8 mouse cellular contexts compared by ENCODE assay signal in the genomic region with DNA sequence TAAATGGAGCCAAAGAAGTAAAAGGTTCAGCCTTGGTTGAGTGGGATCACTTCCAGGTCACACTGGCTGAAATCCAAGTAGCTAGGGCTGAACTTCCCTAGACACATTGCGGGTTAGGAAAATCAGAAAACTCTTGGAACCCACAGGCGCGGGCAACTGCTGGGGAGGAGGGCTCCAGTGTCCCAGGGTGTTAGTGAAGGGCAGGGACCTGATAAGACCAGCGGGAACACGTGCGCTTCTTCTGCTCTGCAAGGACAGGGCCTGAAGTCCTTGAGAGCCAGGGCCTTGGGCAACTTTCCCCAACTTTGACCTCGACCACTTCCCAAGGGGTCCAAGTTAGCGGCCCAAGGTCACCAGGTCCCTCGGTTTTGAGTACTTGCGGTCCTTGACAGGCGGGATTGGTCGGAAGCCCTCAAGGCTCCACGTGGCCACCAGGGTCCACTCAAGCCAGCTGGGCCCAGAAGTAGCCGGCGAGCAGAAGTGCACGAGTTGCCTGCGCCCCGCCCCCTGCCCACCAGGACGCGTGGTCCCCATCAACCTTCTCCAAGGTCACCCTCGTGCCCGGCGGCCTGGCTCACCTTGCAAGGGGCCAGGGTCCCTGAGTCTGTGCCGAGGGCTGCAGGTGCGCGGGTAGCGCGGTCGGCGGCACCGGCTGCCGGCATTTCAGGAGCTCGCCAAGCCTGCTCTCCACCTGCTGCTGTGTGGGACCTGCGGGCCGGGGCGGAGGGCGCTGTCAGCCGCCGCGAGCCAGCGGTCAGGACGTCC. TPM values are rescaled to one million over a fixed set of nuclear protein-coding genes. Genes with fewer than 3 reads are reported as not detected.
DNase-seq lines count a peak whose midpoint lies in the region; ATAC-seq and TF ChIP-seq lines count a peak whose summit lies in the region.

No protein-coding gene starts in this region.

- intact Hi-C loops in heart, postnatal 36 days (cut with DNase I), result loop anchor here (2.0 kb wide), 1 partner anchor 23 kb away; a partner anchor contains a TSS
- intact Hi-C loops in left cerebral cortex, postnatal 14 days (cut with DNase I), result no loop called here

- no peaks in the 10 kb centered on the region for H3K27me3 ChIP-seq in forebrain, embryonic 10.5 days (ENCODE audit: poor library complexity, severe bottlenecking)
- H3K27me3 ChIP-seq in limb, embryonic 11.5 days (ENCODE audit: control insufficient read depth, insufficient read depth, low read length), result no peaks in the 10 kb centered on the region
- no peaks in the 10 kb centered on the region for H3K27me3 ChIP-seq in midbrain, embryonic 10.5 days (ENCODE audit: low read depth, poor library complexity, severe bottlenecking)
- H3K27me3 ChIP-seq in testis, adult 2 months (ENCODE audit: control insufficient read depth, insufficient read depth, low read length), result no peaks in the 10 kb centered on the region

- no peak overlapping the region for H3K27ac ChIP-seq in ES-E14 (ENCODE audit: insufficient read depth, low read depth, low read length, poor library complexity, severe bottlenecking)
- peak overlapping the region; percentile 82 for H3K27ac ChIP-seq in forebrain, embryonic 10.5 days
- H3K27ac ChIP-seq in limb, embryonic 11.5 days (replicated peaks; ENCODE audit: low read depth, low read length), result no peak overlapping the region
- peak overlapping the region; percentile 80 for H3K27ac ChIP-seq in midbrain, embryonic 10.5 days (replicated peaks)
- H3K27ac ChIP-seq in testis, adult 2 months (ENCODE audit: control insufficient read depth, insufficient read depth, low read depth, low read length), result peak overlapping the region; percentile 73

- H3K4me1 ChIP-seq in ES-E14 (ENCODE audit: control insufficient read depth in 2 of 2, insufficient read depth in 2 of 2, low read length in 2 of 2, poor library complexity in 1 of 2), result peaks cover 4 to 10% of the 10 kb centered on the region in 2 experiments; a peak in 2 of 4 replicates
- H3K4me1 ChIP-seq in forebrain, embryonic 10.5 days, result peaks cover 41% of the 10 kb centered on the region
- peaks cover 6% of the 10 kb centered on the region for H3K4me1 ChIP-seq in limb, embryonic 11.5 days (ENCODE audit: control insufficient read depth, insufficient read depth, low read length)
- H3K4me1 ChIP-seq in midbrain, embryonic 10.5 days, result peaks cover 41% of the 10 kb centered on the region
- peaks cover 9% of the 10 kb centered on the region for H3K4me1 ChIP-seq in testis, adult 2 months (ENCODE audit: control insufficient read depth, insufficient read depth, low read length)

- in situ Hi-C loops in ES-E14 (cut with MboI; ENCODE audit: low sequenced_read_pairs in 2 of 2, unreplicated experiment in 2 of 2), result no loop called here

- peak overlapping the region; percentile 98 for H3K4me2 ChIP-seq in limb, embryonic 11.5 days (ENCODE audit: low read depth, severe bottlenecking)

- no peak for TF ChIP-seq CTCF in testis, adult 2 months (IDR thresholded peaks at IDR 0.05; ENCODE audit: control insufficient read depth, insufficient read depth, insufficient replicate concordance, low read depth, low read length)

- H3K9me3 ChIP-seq in ES-E14 (ENCODE audit: control insufficient read depth, insufficient read depth, low read depth, low read length), result no peaks in the 10 kb centered on the region
- H3K9me3 ChIP-seq in forebrain, embryonic 10.5 days, result no peaks in the 10 kb centered on the region
- H3K9me3 ChIP-seq in limb, embryonic 11.5 days (ENCODE audit: control insufficient read depth, low read length), result no peaks in the 10 kb centered on the region
- no peaks in the 10 kb centered on the region for H3K9me3 ChIP-seq in midbrain, embryonic 10.5 days (replicated peaks)

- DNase-seq in ES-E14 (ENCODE audit: low read depth, low spot score), result no peak
- peak; percentile 42 to 65 for DNase-seq in adrenal gland, postnatal 4 days (ENCODE audit: low spot score in 2 of 2)
- peak; percentile 58 for DNase-seq in forebrain, embryonic 10.5 days (ENCODE audit: extremely low spot score, low spot score)
- DNase-seq in heart, postnatal 36 days, result peak; percentile 68 to 69
- DNase-seq in limb, embryonic 11.5 days (ENCODE audit: low spot score), result no peak
- no peak for DNase-seq in midbrain, embryonic 10.5 days (ENCODE audit: low spot score)
- DNase-seq in left cerebral cortex, postnatal 14 days (ENCODE audit: low spot score in 2 of 2), result no peak

- H3K36me3 ChIP-seq in ES-E14 (ENCODE audit: control insufficient read depth, insufficient read depth, low read length, poor library complexity, severe bottlenecking), result no peaks in the 10 kb centered on the region
- H3K36me3 ChIP-seq in forebrain, embryonic 10.5 days (replicated peaks), result peaks cover 5% of the 10 kb centered on the region; the same call in 1 of the 2 replicates
- H3K36me3 ChIP-seq in limb, embryonic 11.5 days (ENCODE audit: control insufficient read depth, insufficient read depth, low read length), result no peaks in the 10 kb centered on the region
- H3K36me3 ChIP-seq in midbrain, embryonic 10.5 days, result no peaks in the 10 kb centered on the region
- no peaks in the 10 kb centered on the region for H3K36me3 ChIP-seq in testis, adult 2 months (ENCODE audit: control insufficient read depth, insufficient read depth, low read length)

- H3K4me3 ChIP-seq in ES-E14 (ENCODE audit: insufficient read depth in 1 of 2, low read depth in 1 of 2, low read length in 2 of 2, poor library complexity in 1 of 2, severe bottlenecking in 1 of 2), result peak overlapping the region; percentile 85 to 93
- H3K4me3 ChIP-seq in forebrain, embryonic 10.5 days, result peak overlapping the region; percentile 90
- H3K4me3 ChIP-seq in limb, embryonic 11.5 days (ENCODE audit: low read depth, low read length), result peak overlapping the region; percentile 82
- H3K4me3 ChIP-seq in midbrain, embryonic 10.5 days, result peak overlapping the region; percentile 93
- H3K4me3 ChIP-seq in testis, adult 2 months (ENCODE audit: control insufficient read depth, low read depth, low read length), result peak overlapping the region; percentile 80

- under 1% methylated on average over 42 of the region's 42 CpGs for WGBS in forebrain, embryonic 10.5 days
- WGBS in limb, embryonic 11.5 days, result 2% methylated on average over 42 of the region's 42 CpGs
- 1% methylated on average over 42 of the region's 42 CpGs for WGBS in midbrain, embryonic 10.5 days

- peak; percentile 45; the same call in 1 of the 2 replicates for ATAC-seq in limb, embryonic 11.5 days (ENCODE audit: insufficient number of reproducible peaks, low FRiP score, low TSS enrichment, low read depth)

- TF ChIP-seq POLR2A in testis, adult 2 months (IDR thresholded peaks at IDR 0.05; ENCODE audit: control insufficient read depth, low read depth, low read length), result no peak

- peak overlapping the region; percentile 72 for H3K9ac ChIP-seq in ES-E14 (ENCODE audit: insufficient read depth, low read depth, low read length, poor library complexity, severe bottlenecking)
- H3K9ac ChIP-seq in limb, embryonic 11.5 days (ENCODE audit: low read length), result peak overlapping the region; percentile 60

RNA-seq across cellular contexts. Expression of a gene that starts 0.5 kb away (rescaled TPM):
- total RNA-seq in ES-E14 (2012; rRNA removed), result 12.3 and 12.6 TPM in 2 replicates
- 100 to 1,000 TPM; 193 to 209 TPM for total RNA-seq in adrenal gland, postnatal 4 days (2021)
- 20.0 and 21.9 TPM in 2 replicates for polyA plus RNA-seq in forebrain, embryonic 10.5 days (2016; fragmentation: Nextera tagmentation; extraction: Ambion mirVana)
- 100 to 1,000 TPM; 272 to 286 TPM for total RNA-seq in heart, postnatal 36 days (2021)
- 7.8 and 10.7 TPM in 2 replicates for polyA plus RNA-seq in limb, embryonic 11.5 days (2014; fragmentation: Nextera tagmentation; extraction: Ambion mirVana)
- 9.9 and 17.1 TPM in 2 replicates for polyA plus RNA-seq in midbrain, embryonic 10.5 days (2016; fragmentation: Nextera tagmentation; extraction: Ambion mirVana)
- 28.2 and 28.8 TPM in 2 replicates for polyA plus RNA-seq in testis, adult 2 months (2012; rRNA removed)
- total RNA-seq in left cerebral cortex, postnatal 14 days (2021), result 10 to 100 TPM; 25.5 to 31.6 TPM

RNA-seq across cellular contexts. Expression of a gene that starts 6.7 kb away (rescaled TPM):
- 24.7 and 50.5 TPM in 2 replicates for total RNA-seq in ES-E14 (2012; rRNA removed)
- 10 to 100 TPM; 53.1 to 58.9 TPM for total RNA-seq in adrenal gland, postnatal 4 days (2021)
- 63.3 and 73.0 TPM in 2 replicates for polyA plus RNA-seq in forebrain, embryonic 10.5 days (2016; fragmentation: Nextera tagmentation; extraction: Ambion mirVana)
- 1 to 10 TPM; 1.7 to 2.0 TPM for total RNA-seq in heart, postnatal 36 days (2021)
- polyA plus RNA-seq in limb, embryonic 11.5 days (2014; fragmentation: Nextera tagmentation; extraction: Ambion mirVana), result 19.3 and 22.4 TPM in 2 replicates
- 53.4 and 53.9 TPM in 2 replicates for polyA plus RNA-seq in midbrain, embryonic 10.5 days (2016; fragmentation: Nextera tagmentation; extraction: Ambion mirVana)
- polyA plus RNA-seq in testis, adult 2 months (2012; rRNA removed), result 49.9 and 54.9 TPM in 2 replicates
- total RNA-seq in left cerebral cortex, postnatal 14 days (2021), result 10 to 100 TPM; 34.2 to 37.9 TPM

RNA-seq across cellular contexts. Expression of a gene that starts 6.9 kb away (rescaled TPM):
- total RNA-seq in ES-E14 (2012; rRNA removed), result 26.5 and 26.6 TPM in 2 replicates
- 10 to 100 TPM; 80.4 to 81.3 TPM for total RNA-seq in adrenal gland, postnatal 4 days (2021)
- polyA plus RNA-seq in forebrain, embryonic 10.5 days (2016; fragmentation: Nextera tagmentation; extraction: Ambion mirVana), result 76.7 and 79.1 TPM in 2 replicates
- total RNA-seq in heart, postnatal 36 days (2021), result 10 to 100 TPM; 16.1 to 18.1 TPM
- polyA plus RNA-seq in limb, embryonic 11.5 days (2014; fragmentation: Nextera tagmentation; extraction: Ambion mirVana), result 55.9 and 60.9 TPM in 2 replicates
- 74.3 and 80.4 TPM in 2 replicates for polyA plus RNA-seq in midbrain, embryonic 10.5 days (2016; fragmentation: Nextera tagmentation; extraction: Ambion mirVana)
- 49.8 and 56.2 TPM in 2 replicates for polyA plus RNA-seq in testis, adult 2 months (2012; rRNA removed)
- total RNA-seq in left cerebral cortex, postnatal 14 days (2021), result 10 to 100 TPM; 37.6 to 40.3 TPM

RNA-seq across cellular contexts. Expression of a gene that starts 12.6 kb away (rescaled TPM):
- 3.3 TPM in 2 replicates for total RNA-seq in ES-E14 (2012; rRNA removed)
- 1 to 10 TPM; 5.1 to 5.2 TPM for total RNA-seq in adrenal gland, postnatal 4 days (2021)
- 4.0 and 4.2 TPM in 2 replicates for polyA plus RNA-seq in forebrain, embryonic 10.5 days (2016; fragmentation: Nextera tagmentation; extraction: Ambion mirVana)
- total RNA-seq in heart, postnatal 36 days (2021), result under 1 TPM; 0.41 to 0.64 TPM
- polyA plus RNA-seq in limb, embryonic 11.5 days (2014; fragmentation: Nextera tagmentation; extraction: Ambion mirVana), result 0.68 and 0.75 TPM in 2 replicates
- 6.1 and 19.7 TPM in 2 replicates for polyA plus RNA-seq in midbrain, embryonic 10.5 days (2016; fragmentation: Nextera tagmentation; extraction: Ambion mirVana)
- polyA plus RNA-seq in testis, adult 2 months (2012; rRNA removed), result 0.96 and 0.98 TPM in 2 replicates
- total RNA-seq in left cerebral cortex, postnatal 14 days (2021), result 1 to 10 TPM; 1.1 to 1.8 TPM

RNA-seq across cellular contexts. Expression of a gene that starts 23.4 kb away (rescaled TPM):
- total RNA-seq in ES-E14 (2012; rRNA removed), result 36.8 and 52.6 TPM in 2 replicates
- 10 to 100 TPM; 89.6 to 95.0 TPM for total RNA-seq in adrenal gland, postnatal 4 days (2021)
- 28.0 and 31.2 TPM in 2 replicates for polyA plus RNA-seq in forebrain, embryonic 10.5 days (2016; fragmentation: Nextera tagmentation; extraction: Ambion mirVana)
- 100 to 1,000 TPM; 110 to 115 TPM for total RNA-seq in heart, postnatal 36 days (2021)
- 9.4 and 10.7 TPM in 2 replicates for polyA plus RNA-seq in limb, embryonic 11.5 days (2014; fragmentation: Nextera tagmentation; extraction: Ambion mirVana)
- polyA plus RNA-seq in midbrain, embryonic 10.5 days (2016; fragmentation: Nextera tagmentation; extraction: Ambion mirVana), result 23.9 and 25.2 TPM in 2 replicates
- polyA plus RNA-seq in testis, adult 2 months (2012; rRNA removed), result 37.5 and 38.7 TPM in 2 replicates
- 10 to 100 TPM; 81.9 to 84.9 TPM for total RNA-seq in left cerebral cortex, postnatal 14 days (2021)

Comparison
In these comparisons a context has a peak if more than half of its experiments do, and no peak if none do; other contexts are left out.
1. DNase-seq: peak in adrenal gland, postnatal 4 days (2 of 2), forebrain, embryonic 10.5 days (single experiment) and heart, postnatal 36 days (2 of 2); none in ES-E14 (single experiment), limb, embryonic 11.5 days (single experiment), midbrain, embryonic 10.5 days (single experiment) and left cerebral cortex, postnatal 14 days (0 of 2).
2. H3K27ac ChIP-seq: peak in forebrain, embryonic 10.5 days (single experiment), midbrain, embryonic 10.5 days (single experiment) and testis, adult 2 months (single experiment); none in ES-E14 (single experiment) and limb, embryonic 11.5 days (single experiment).
3. RNA of a gene that starts 0.5 kb away (total RNA-seq): 272 to 286 TPM in heart, postnatal 36 days and 193 to 209 TPM in adrenal gland, postnatal 4 days; 25.5 to 31.6 TPM in left cerebral cortex, postnatal 14 days and 12.3 to 12.6 TPM in ES-E14; every median in the first group is over 4 times any median in the second.
4. Peak in every context shown above with its lines, with median percentiles within 50 percentile points of each other: H3K4me3 ChIP-seq.